Mouse (Mus musculus): ENCODE measurements around the gene Fut2. TPM values are rescaled to one million over a fixed set of nuclear protein-coding genes. Genes with fewer than 3 reads are reported as not detected.

Gene Fut2
- polyA plus RNA-seq, 1 experiment from 2014 or later: 0.57 TPM

DNA sequence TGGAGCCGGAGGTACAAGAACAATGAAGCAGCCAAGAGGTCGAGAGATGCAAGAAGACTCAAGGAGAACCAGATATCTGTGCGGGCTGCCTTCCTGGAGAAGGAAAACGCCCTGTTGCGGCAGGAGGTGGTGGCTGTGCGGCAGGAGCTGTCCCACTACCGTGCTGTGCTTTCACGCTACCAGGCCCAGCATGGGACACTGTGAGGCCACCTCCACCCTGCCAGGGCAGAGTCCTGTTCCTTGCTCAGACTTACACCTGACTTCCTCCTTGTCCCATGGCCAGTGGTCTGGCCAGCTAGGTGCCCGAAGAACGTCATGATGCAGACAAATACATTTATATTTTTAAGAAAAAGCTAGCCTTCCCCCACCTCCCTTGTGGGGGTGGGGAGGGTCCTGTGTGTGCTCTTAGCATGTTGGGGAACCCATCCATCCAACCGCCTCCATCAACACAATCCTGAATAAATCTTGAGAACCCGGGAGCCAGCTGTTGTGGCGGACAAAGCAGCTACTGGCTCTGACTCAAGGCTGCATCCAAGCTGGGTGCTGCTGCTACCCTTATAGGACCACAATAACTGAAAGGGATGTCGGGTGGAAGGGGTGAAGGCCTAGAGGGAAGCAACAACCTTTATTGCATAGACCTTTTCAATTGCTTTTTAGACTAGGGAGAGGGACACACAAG is 43.6 kb upstream of the Fut2 start:
- Histone ChIP-seq H3K36me3 (ENCODE audit: insufficient read depth, low read length) (peaks cover 34% of the 10 kb centered on the region), H3K27me3 (ENCODE audit: insufficient read depth, low read length) (no peaks in the 10 kb centered on the region), H3K9me3 (ENCODE audit: low read length) (no peaks in the 10 kb centered on the region), H3K4me1 (ENCODE audit: insufficient read depth, low read length) (peaks cover 47% of the 10 kb centered on the region), H3K4me3 (ENCODE audit: low read length) (no peak overlapping the region), H3K4me2 (replicated peaks; ENCODE audit: low read depth, low read length) (no peak overlapping the region), H3K27ac (ENCODE audit: low read length) (no peak overlapping the region), H3K9ac (replicated peaks; ENCODE audit: low read length) (no peak overlapping the region)
- no peak for ATAC-seq (ENCODE audit: low FRiP score, low TSS enrichment)
- WGBS: 87% methylated on average over 14 of the region's 14 CpGs

- Histone ChIP-seq H3K4me3 (ENCODE audit: low read length) (no peak overlapping the region), H3K27ac (ENCODE audit: low read length) (no peak overlapping the region), H3K9ac (replicated peaks; ENCODE audit: low read length) (0 out of 2 replicates have a peak overlapping the region, but pooled peaks have one; percentile 89), H3K36me3 (ENCODE audit: insufficient read depth, low read length) (peaks cover 34% of the 10 kb centered on the region), H3K27me3 (ENCODE audit: insufficient read depth, low read length) (no peaks in the 10 kb centered on the region), H3K4me2 (replicated peaks; ENCODE audit: low read depth, low read length) (no peak overlapping the region), H3K4me1 (ENCODE audit: insufficient read depth, low read length) (peaks cover 40% of the 10 kb centered on the region), H3K9me3 (ENCODE audit: low read length) (no peaks in the 10 kb centered on the region)
- no peak for ATAC-seq (ENCODE audit: low FRiP score, low TSS enrichment)
- 54% methylated on average over 6 of the region's 6 CpGs for WGBS
Measured at GRCm38 (mm10) chr7:45709036-45709435, 42.8 kb upstream of the Fut2 start.

DNA sequence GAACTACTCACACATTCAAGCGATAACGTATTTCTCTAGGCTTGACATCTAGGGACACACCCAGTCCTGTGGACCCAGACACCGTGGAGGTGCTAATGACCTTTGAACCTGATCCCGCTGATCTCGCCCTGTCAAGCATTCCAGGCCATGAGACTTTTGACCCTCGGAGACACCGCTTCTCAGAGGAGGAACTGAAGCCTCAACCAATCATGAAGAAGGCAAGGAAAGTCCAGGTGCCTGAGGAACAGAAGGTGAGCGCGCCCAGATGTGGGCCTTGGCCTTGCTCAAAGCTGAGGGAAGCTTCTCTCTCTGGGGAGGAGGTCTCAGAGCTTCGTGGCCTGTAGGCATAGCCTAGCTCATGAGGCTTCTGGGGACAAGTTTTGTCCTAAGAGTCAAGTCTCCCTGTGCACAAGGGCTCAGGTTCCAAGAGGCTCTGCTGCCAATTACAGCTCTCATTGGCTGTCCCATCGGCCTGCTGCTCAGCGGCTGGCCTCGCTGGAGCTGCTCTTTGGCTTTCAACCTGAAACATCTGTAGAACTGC is 42.1 kb upstream of the Fut2 start:
- WGBS: 26% methylated on average over 13 of the region's 13 CpGs
- H3K27ac ChIP-seq (ENCODE audit: low read length): peak overlapping the region; percentile 94
- H3K36me3 ChIP-seq (ENCODE audit: insufficient read depth, low read length): peaks cover 32% of the 10 kb centered on the region
- H3K4me3 ChIP-seq (ENCODE audit: low read length): peak overlapping the region; percentile 71
- ATAC-seq (ENCODE audit: low FRiP score, low TSS enrichment): no peak
- H3K27me3 ChIP-seq (ENCODE audit: insufficient read depth, low read length): no peaks in the 10 kb centered on the region
- peaks cover 44% of the 10 kb centered on the region for H3K4me1 ChIP-seq (ENCODE audit: insufficient read depth, low read length)
- no peaks in the 10 kb centered on the region for H3K9me3 ChIP-seq (ENCODE audit: low read length)
- H3K9ac ChIP-seq (replicated peaks; ENCODE audit: low read length): peak overlapping the region; percentile 89; the same call in 1 of the 2 replicates
- H3K4me2 ChIP-seq (replicated peaks; ENCODE audit: low read depth, low read length): peak overlapping the region; percentile 94

DNA sequence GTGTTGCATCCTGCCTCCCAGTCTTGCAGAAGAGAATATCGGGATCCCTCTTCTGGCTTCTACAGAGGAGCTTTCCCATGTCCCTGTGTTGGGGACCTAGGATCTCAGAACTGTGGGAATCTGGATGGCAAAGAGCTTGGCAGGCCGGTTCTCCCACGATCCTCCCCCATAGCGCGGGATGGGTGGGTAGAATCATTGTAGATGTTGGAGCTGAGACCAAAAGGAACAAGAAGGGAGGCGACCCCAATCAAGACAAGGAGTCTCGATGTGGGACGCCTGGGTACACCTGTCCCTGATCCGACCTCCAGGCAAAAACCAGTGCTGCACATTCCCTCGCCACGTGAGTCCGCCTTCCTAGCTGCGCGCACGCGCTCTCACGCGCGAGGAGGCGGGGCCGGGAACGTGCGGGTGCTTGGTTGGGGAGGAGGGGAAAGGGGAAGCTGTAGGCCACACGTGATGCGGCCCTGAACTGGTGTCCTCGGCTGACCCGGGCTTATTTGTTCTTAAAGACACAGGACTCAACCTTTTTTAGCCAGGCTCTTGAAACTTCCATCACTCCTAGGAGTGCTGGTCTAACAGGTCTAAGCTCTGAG is 41.3 kb upstream of the Fut2 start:
- H3K36me3 ChIP-seq (ENCODE audit: insufficient read depth, low read length): peaks cover 24% of the 10 kb centered on the region
- H3K27me3 ChIP-seq (ENCODE audit: insufficient read depth, low read length): no peaks in the 10 kb centered on the region
- no peaks in the 10 kb centered on the region for H3K9me3 ChIP-seq (ENCODE audit: low read length)
- peaks cover 44% of the 10 kb centered on the region for H3K4me1 ChIP-seq (ENCODE audit: insufficient read depth, low read length)
- H3K27ac ChIP-seq (ENCODE audit: low read length): peak overlapping the region; percentile 94
- under 1% methylated on average over 27 of the region's 27 CpGs for WGBS
- peak; percentile 2; the same call in 1 of the 2 replicates for ATAC-seq (ENCODE audit: low FRiP score, low TSS enrichment)
- peak overlapping the region; percentile 94 for H3K4me2 ChIP-seq (replicated peaks; ENCODE audit: low read depth, low read length)
- peak overlapping the region; percentile 89 for H3K9ac ChIP-seq (replicated peaks; ENCODE audit: low read length)
- H3K4me3 ChIP-seq (ENCODE audit: low read length): peak overlapping the region; percentile 71

GRCm38 (mm10) chr7:45706721-45707241 is 40.6 kb upstream of the Fut2 start:
- under 1% methylated on average over 37 of the region's 45 CpGs for WGBS
- Histone ChIP-seq H3K27me3 (ENCODE audit: insufficient read depth, low read length) (no peaks in the 10 kb centered on the region), H3K27ac (ENCODE audit: low read length) (peak overlapping the region; percentile 94), H3K36me3 (ENCODE audit: insufficient read depth, low read length) (peaks cover 17% of the 10 kb centered on the region), H3K4me3 (ENCODE audit: low read length) (peak overlapping the region; percentile 71), H3K9ac (replicated peaks; ENCODE audit: low read length) (peak overlapping the region; percentile 89), H3K4me1 (ENCODE audit: insufficient read depth, low read length) (peaks cover 44% of the 10 kb centered on the region), H3K4me2 (replicated peaks; ENCODE audit: low read depth, low read length) (peak overlapping the region; percentile 94), H3K9me3 (ENCODE audit: low read length) (no peaks in the 10 kb centered on the region)
- no peak for ATAC-seq (ENCODE audit: low FRiP score, low TSS enrichment)

DNA sequence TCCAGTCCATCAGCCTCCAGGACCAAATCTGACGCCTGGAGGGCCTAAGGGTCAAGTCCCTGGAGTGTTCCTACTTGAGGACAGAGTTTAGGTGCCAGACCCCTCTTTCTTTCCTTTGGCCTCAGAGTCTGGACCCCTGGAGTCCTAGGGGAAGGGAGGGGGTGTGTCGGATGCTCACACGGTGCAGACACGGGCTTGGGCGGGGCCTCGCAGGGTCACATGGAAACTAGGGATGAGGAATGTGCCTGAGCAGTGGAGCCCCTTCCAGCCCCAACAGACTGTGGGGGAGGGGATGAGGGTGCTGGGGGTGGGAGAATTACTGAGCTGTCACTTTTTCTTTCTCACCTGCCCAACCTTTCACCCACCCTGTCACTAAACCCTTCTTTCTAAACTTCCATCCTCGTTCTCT is 39.7 kb upstream of the Fut2 start:
- peak overlapping the region; percentile 94 for H3K27ac ChIP-seq (ENCODE audit: low read length)
- H3K4me2 ChIP-seq (replicated peaks; ENCODE audit: low read depth, low read length): peak overlapping the region; percentile 94
- H3K36me3 ChIP-seq (ENCODE audit: insufficient read depth, low read length): peaks cover 8% of the 10 kb centered on the region
- peak overlapping the region; percentile 71 for H3K4me3 ChIP-seq (ENCODE audit: low read length)
- ATAC-seq (ENCODE audit: low FRiP score, low TSS enrichment): peak; percentile 10; the same call in 1 of the 2 replicates
- WGBS: 2% methylated on average over 7 of the region's 7 CpGs
- H3K9ac ChIP-seq (replicated peaks; ENCODE audit: low read length): peak overlapping the region; percentile 89
- no peaks in the 10 kb centered on the region for H3K9me3 ChIP-seq (ENCODE audit: low read length)
- peaks cover 53% of the 10 kb centered on the region for H3K4me1 ChIP-seq (ENCODE audit: insufficient read depth, low read length)
- no peaks in the 10 kb centered on the region for H3K27me3 ChIP-seq (ENCODE audit: insufficient read depth, low read length)

DNA sequence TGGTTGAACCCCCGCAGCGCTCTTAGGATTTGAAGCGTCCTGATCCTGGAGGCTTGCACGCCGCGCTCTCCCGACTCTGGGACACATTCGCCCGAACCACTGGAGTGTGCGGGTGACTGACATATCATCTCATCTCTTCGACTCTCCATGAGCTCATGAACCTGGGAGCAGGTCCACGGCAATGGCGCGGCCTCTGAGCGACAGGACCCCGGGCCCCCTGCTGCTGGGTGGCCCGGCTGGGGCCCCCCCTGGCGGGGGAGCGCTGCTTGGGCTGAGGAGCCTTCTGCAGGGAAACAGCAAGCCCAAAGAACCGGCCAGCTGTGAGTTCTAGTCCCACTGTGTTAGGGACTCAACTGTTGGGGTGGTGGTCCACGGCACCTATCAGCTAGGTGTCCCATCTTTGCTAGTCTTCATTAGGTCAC is 39.3 kb upstream of the Fut2 start:
- Histone ChIP-seq H3K36me3 (ENCODE audit: insufficient read depth, low read length) (peaks cover 4% of the 10 kb centered on the region), H3K9ac (replicated peaks; ENCODE audit: low read length) (peak overlapping the region; percentile 89), H3K27me3 (ENCODE audit: insufficient read depth, low read length) (peaks cover 1% of the 10 kb centered on the region; the same call in 1 of the 2 replicates), H3K4me1 (ENCODE audit: insufficient read depth, low read length) (peaks cover 56% of the 10 kb centered on the region), H3K9me3 (ENCODE audit: low read length) (no peaks in the 10 kb centered on the region), H3K4me2 (replicated peaks; ENCODE audit: low read depth, low read length) (peak overlapping the region; percentile 94), H3K4me3 (ENCODE audit: low read length) (peak overlapping the region; percentile 71), H3K27ac (ENCODE audit: low read length) (peak overlapping the region; percentile 83)
- under 1% methylated on average over 21 of the region's 21 CpGs for WGBS
- ATAC-seq (ENCODE audit: low FRiP score, low TSS enrichment): no peak; the same call in none of the 2 replicates

DNA sequence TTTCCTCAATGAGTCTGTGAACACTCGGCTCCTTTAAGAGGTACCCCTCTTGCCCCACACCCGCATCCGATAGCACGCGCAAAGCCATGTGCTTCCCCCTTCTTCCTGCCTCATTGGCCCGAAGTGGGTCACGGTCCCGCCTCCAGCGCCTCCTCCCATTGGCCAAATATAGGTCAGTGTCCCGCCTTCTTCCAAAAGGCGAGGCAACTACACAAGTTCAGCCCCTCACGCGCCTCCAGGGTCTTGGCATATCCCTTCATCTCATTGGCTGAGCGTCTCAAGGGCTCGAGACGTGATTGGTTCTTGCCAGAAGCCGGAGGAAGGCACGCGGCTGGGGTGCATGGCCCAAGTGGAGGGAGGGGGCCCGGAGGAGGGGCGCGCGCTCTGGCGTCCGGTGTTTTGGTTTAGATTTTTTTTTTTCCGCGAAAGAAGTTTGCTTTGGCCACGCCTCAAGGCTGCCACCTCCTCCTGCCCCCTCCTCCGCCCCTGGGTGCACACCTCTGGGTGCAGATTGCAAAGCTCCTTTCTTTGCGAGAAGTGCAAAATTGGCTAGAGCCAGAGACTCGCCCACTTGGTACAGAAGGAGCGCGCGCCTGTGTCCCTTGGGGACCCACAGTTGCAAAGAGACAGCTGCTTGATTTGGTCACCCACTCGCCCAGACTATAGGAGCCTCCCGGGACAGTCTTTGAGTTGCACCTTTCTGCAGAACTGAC is 38.7 kb upstream of the Fut2 start, which contains the start of gene Dbp:
Gene Dbp (plus strand): TSS at position 359 of the 713 bp plus-strand sequence.
- peaks cover 62% of the 10 kb centered on the region for H3K4me1 ChIP-seq (ENCODE audit: insufficient read depth, low read length)
- WGBS: 0% methylated on average over 36 of the region's 36 CpGs

DNA sequence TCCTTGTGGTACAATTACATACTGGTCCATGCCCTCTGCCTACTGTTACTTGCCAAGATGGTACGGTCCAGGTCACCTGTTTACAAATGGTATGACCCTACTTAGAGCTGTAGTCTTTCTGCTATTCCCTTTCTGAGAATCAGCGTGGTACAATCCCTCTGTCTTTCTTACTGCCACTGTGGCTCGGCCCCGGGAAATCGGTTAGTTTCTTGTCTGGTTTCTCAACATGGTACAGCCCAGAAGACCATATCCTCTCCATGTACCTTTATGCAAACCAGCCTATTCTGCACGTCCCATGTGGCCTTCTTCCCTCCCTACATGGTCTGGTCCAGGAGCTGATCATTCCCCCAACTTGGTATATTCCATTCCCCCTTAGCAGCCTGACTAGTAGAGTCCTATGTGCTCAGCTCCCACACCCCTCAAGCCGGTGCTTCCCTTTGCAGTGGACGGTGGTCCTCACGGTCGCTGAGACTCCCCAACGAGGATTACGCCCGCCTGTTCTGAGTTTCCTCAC is 37.9 kb upstream of the Fut2 start:
- Histone ChIP-seq H3K9ac (replicated peaks; ENCODE audit: low read length) (peak overlapping the region; percentile 74), H3K36me3 (ENCODE audit: insufficient read depth, low read length) (no peaks in the 10 kb centered on the region), H3K27me3 (ENCODE audit: insufficient read depth, low read length) (peaks cover 15% of the 10 kb centered on the region), H3K4me1 (ENCODE audit: insufficient read depth, low read length) (peaks cover 62% of the 10 kb centered on the region), H3K4me2 (replicated peaks; ENCODE audit: low read depth, low read length) (peak overlapping the region; percentile 94), H3K27ac (ENCODE audit: low read length) (peak overlapping the region; percentile 86), H3K4me3 (ENCODE audit: low read length) (peak overlapping the region; percentile 71), H3K9me3 (ENCODE audit: low read length) (no peaks in the 10 kb centered on the region)
- WGBS: under 1% methylated on average over 13 of the region's 13 CpGs
- ATAC-seq (ENCODE audit: low FRiP score, low TSS enrichment): peak; percentile 40

More for the DNA sequence above, 38.7 kb upstream of the Fut2 start, which contains the start of gene Dbp:
- Histone ChIP-seq H3K4me2 (replicated peaks; ENCODE audit: low read depth, low read length) (peak within 1 kb of the TSS; percentile 94), H3K9me3 (ENCODE audit: low read length) (no peaks in the 10 kb centered on the region), H3K27ac (ENCODE audit: low read length) (peak within 1 kb of the TSS; percentile 86), H3K9ac (replicated peaks; ENCODE audit: low read length) (peak within 1 kb of the TSS; percentile 89), H3K4me3 (ENCODE audit: low read length) (peak within 1 kb of the TSS; percentile 71), H3K36me3 (ENCODE audit: insufficient read depth, low read length) (no peaks in the 10 kb centered on the region), H3K27me3 (ENCODE audit: insufficient read depth, low read length) (peaks cover 7% of the 10 kb centered on the region)
- peak; percentile 88 for ATAC-seq (ENCODE audit: low FRiP score, low TSS enrichment)

All from kidney, embryonic 16.5 days (tissue).